Mouse (Mus musculus) liver, embryonic 12.5 days (tissue): ENCODE measurements around the gene Il24. TPM values are rescaled to one million over a fixed set of nuclear protein-coding genes. Genes with fewer than 3 reads are reported as not detected.

Experiments
- ATAC-seq: fragments of 200-750 bp; cut with Nextera tagmentation; 2 replicates; pipeline ENCODE4 v1.8.0; 2017; ENCODE audit warnings: moderate number of reproducible peaks, mild to moderate bottlenecking, moderate library complexity
- H3K27ac ChIP-seq: fragments of 300-500 bp; sonication (generic); 2 replicates; pipeline ENCODE4 v1.5.1; 2016; ENCODE audit warnings: mild to moderate bottlenecking
- H3K27me3 ChIP-seq: fragments of 300-500 bp; sonication (generic); replicated peaks from 2 replicates; pipeline ENCODE4 v1.6.1; 2016; ENCODE audit warnings: mild to moderate bottlenecking, moderate library complexity
- H3K36me3 ChIP-seq: fragments of 300-500 bp; sonication (generic); 2 replicates; pipeline ENCODE4 v1.6.1; 2016; ENCODE audit warnings: mild to moderate bottlenecking, moderate library complexity
- H3K4me1 ChIP-seq: fragments of 300-500 bp; sonication (generic); 2 replicates; pipeline ENCODE4 v1.6.1; 2016
- H3K4me2 ChIP-seq: fragments of 300-500 bp; sonication (generic); 2 replicates; pipeline ENCODE4 v1.6.1; 2016; ENCODE audit warnings: mild to moderate bottlenecking, moderate library complexity
- H3K4me3 ChIP-seq: fragments of 300-500 bp; sonication (generic); 2 replicates; pipeline ENCODE4 v1.5.1; 2016; ENCODE audit warnings: mild to moderate bottlenecking, moderate library complexity
- H3K9ac ChIP-seq: fragments of 300-500 bp; sonication (generic); 2 replicates; pipeline ENCODE4 v1.6.1; 2016; ENCODE audit warnings: mild to moderate bottlenecking, moderate library complexity
- H3K9me3 ChIP-seq: fragments of 300-500 bp; sonication (generic); replicated peaks from 2 replicates; pipeline ENCODE4 v1.6.1; 2016; ENCODE audit warnings: mild to moderate bottlenecking, moderate library complexity
- WGBS: fragments of 180-500 bp; shearing (Covaris S2); methylation state at CpG from one replicate; pipeline ENCODE4 v1.1.7; 2016; ENCODE audit not compliant: insufficient replicate concordance; 5-methylcytosine and 5-hydroxymethylcytosine counted together
- polyA plus RNA-seq: library from polyadenylated mRNA; unstranded; fragments of >200 nt; fragmentation: Nextera tagmentation; extraction: Ambion mirVana; gene quantifications from 2 replicates; pipeline ENCODE4 v1.2.1, GENCODE M21; 2016

The Il24 gene
- polyA plus RNA-seq, 1 experiment from 2014 or later = not detected

DNA sequence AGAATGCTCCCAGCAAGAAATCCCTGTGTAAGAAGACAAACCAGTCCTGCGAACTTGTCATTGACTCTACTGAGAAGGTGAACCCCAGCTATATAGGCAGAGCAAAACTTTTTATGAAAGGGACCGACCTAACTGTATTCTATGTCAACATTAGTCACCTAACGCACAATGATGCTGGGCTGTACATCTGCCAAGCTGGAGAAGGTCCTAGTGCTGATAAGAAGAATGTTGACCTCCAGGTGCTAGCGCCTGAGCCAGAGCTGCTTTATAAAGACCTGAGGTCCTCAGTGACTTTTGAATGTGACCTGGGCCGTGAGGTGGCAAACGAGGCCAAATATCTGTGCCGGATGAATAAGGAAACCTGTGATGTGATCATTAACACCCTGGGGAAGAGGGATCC, 42.7 kb downstream of the Il24 start:
- H3K9me3 ChIP-seq = no peaks in the 10 kb centered on the region
- 0 out of 2 replicates have a peak, but pooled peaks cover 3% of the 10 kb centered on the region for H3K4me1 ChIP-seq
- WGBS = 73% methylated on average over 7 of the region's 7 CpGs
- no peak overlapping the region for H3K9ac ChIP-seq
- no peak for ATAC-seq
- H3K4me3 ChIP-seq = no peak overlapping the region
- H3K4me2 ChIP-seq = no peak overlapping the region
- no peaks in the 10 kb centered on the region for H3K36me3 ChIP-seq
- no peak overlapping the region for H3K27ac ChIP-seq
- peaks cover 4% of the 10 kb centered on the region; the same call in 1 of the 2 replicates for H3K27me3 ChIP-seq

DNA sequence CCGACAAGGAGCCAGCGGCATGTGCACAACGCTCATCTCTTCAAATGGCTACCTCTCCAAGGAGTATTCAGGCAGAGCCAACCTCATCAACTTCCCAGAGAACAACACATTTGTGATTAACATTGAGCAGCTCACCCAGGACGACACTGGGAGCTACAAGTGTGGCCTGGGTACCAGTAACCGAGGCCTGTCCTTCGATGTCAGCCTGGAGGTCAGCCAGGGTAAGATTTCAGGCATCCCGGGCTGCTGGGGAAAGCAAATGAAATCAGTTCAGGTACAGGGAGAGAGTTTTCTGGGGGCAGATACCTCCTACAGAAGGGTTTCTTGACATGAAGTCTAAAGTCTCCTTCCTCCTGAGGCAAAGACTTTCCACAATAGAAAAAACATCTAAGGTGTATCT, 45.6 kb downstream of the Il24 start:
- H3K27ac ChIP-seq = no peak overlapping the region
- WGBS = 77% methylated on average over 7 of the region's 7 CpGs
- no peak overlapping the region for H3K4me3 ChIP-seq

DNA sequence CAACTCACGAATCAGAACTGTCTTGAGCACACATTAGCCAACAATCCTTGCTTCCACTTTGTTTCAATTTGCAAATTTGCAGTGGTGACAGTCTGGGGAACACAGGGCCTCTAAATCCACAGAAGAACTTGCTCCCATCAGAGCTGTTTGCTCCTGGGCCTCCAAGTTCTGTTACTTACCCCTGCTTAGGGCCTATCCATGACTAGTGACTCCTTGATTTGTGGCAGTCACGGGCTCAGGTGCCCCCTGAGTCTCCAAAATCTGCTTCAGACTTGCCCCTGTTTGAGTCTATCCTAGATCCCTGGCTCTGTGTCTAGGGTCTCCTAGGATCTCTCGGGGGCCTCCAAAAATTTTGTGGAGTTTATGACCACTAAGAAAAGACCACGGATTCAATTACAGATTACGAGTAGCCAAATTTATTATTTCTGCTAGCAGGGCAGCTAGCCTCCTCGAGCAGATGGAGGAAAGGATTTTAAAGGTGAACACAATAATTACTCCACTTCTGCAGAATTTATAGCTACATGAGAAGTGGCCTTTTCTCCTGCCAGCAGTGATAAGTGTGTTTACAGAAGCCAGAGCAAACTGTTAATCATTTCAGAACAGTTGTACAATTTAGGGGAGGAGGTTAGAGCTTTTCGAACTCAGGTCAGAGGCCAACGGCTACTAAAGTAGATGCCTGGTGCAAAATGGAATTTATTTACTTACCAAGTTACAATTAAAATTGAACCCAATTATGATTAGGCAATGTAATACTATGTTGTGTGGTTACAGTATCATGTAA, 46.5 kb downstream of the Il24 start:
- Histone ChIP-seq H3K27ac (peak overlapping the region; percentile 48; the same call in 1 of the 2 replicates), H3K27me3 (no peaks in the 10 kb centered on the region), H3K4me3 (no peak overlapping the region), H3K9ac (no peak overlapping the region), H3K4me1 (0 out of 2 replicates have a peak, but pooled peaks cover 3% of the 10 kb centered on the region), H3K36me3 (no peaks in the 10 kb centered on the region), H3K9me3 (no peaks in the 10 kb centered on the region), H3K4me2 (no peak overlapping the region)
- WGBS = 54% methylated on average over 8 of the region's 8 CpGs
- 0 out of 2 replicates have a peak, but pooled peaks have one; percentile 42 for ATAC-seq

More for the DNA sequence above, 45.6 kb downstream of the Il24 start:
- no peaks in the 10 kb centered on the region for H3K9me3 ChIP-seq
- H3K27me3 ChIP-seq = no peaks in the 10 kb centered on the region
- no peak for ATAC-seq
- 0 out of 2 replicates have a peak, but pooled peaks cover 3% of the 10 kb centered on the region for H3K4me1 ChIP-seq
- H3K4me2 ChIP-seq = no peak overlapping the region
- H3K36me3 ChIP-seq = no peaks in the 10 kb centered on the region
- no peak overlapping the region for H3K9ac ChIP-seq

DNA sequence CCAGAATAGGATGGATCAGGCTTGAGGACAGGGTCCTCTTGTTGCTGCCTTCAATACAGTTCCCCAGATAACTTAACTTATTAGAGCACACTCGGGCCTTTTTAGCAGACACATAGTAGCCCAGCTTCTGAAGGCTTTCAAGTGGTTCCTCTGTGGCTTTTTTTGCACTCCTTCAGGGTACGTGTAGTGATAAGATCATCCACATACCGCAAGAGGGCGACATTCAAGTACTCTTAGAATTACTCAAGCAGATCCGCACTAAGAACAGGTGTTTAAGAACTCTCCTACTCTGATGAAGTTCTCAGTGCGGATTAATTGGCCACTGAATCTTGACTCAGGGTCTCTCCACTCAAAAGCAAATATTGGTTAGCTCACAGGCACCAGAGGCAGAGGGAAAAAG, 49.0 kb downstream of the Il24 start:
- H3K9me3 ChIP-seq = no peaks in the 10 kb centered on the region
- H3K36me3 ChIP-seq = no peaks in the 10 kb centered on the region
- no peak overlapping the region for H3K27ac ChIP-seq
- 0 out of 2 replicates have a peak, but pooled peaks cover 3% of the 10 kb centered on the region for H3K4me1 ChIP-seq
- ATAC-seq = no peak
- H3K4me3 ChIP-seq = no peak overlapping the region
- H3K9ac ChIP-seq = no peak overlapping the region
- H3K4me2 ChIP-seq = no peak overlapping the region
- no peaks in the 10 kb centered on the region for H3K27me3 ChIP-seq
- WGBS = 26% methylated on average over 6 of the region's 6 CpGs

DNA sequence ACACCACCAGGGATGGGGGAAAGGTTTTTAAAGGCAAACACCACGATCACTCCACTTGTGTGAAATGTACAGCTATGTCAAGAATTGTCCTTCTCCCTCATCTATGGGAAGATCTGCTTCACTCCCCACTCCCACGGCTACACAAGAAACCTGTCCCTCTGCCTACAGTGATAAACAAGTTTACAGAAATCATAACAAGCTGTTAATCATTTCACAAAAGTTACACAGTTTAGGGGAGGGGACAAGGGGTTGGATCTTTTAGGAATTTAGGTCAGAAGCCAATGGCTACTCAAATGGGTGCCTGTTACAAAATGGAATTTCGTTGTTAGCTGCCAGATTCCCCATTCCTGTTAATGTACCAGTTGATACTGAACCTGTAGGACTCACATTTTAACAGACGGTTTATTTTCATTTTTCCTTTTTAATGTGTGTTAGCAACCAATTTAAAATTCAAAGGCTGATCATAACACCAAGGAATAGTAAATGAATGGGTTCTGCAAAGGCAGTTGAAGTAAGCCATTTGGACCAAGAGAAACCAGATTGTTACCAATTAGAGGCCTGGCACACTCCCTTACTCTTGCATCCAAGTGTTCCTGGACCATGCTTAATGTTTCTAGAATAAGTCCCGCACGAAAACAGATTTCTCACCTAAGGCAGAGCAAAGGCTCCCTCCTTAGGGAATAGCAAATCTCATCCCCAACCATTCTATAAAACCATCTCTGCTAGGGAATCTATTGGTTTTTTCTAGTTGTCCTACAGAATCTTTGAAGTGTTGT, 51.9 kb downstream of the Il24 start:
- Histone ChIP-seq H3K9me3 (no peaks in the 10 kb centered on the region), H3K36me3 (no peaks in the 10 kb centered on the region), H3K4me1 (no peaks in the 10 kb centered on the region), H3K4me3 (no peak overlapping the region), H3K9ac (no peak overlapping the region), H3K4me2 (no peak overlapping the region), H3K27ac (no peak overlapping the region), H3K27me3 (no peaks in the 10 kb centered on the region)
- ATAC-seq = no peak
- 71% methylated on average over 6 of the region's 6 CpGs for WGBS

DNA sequence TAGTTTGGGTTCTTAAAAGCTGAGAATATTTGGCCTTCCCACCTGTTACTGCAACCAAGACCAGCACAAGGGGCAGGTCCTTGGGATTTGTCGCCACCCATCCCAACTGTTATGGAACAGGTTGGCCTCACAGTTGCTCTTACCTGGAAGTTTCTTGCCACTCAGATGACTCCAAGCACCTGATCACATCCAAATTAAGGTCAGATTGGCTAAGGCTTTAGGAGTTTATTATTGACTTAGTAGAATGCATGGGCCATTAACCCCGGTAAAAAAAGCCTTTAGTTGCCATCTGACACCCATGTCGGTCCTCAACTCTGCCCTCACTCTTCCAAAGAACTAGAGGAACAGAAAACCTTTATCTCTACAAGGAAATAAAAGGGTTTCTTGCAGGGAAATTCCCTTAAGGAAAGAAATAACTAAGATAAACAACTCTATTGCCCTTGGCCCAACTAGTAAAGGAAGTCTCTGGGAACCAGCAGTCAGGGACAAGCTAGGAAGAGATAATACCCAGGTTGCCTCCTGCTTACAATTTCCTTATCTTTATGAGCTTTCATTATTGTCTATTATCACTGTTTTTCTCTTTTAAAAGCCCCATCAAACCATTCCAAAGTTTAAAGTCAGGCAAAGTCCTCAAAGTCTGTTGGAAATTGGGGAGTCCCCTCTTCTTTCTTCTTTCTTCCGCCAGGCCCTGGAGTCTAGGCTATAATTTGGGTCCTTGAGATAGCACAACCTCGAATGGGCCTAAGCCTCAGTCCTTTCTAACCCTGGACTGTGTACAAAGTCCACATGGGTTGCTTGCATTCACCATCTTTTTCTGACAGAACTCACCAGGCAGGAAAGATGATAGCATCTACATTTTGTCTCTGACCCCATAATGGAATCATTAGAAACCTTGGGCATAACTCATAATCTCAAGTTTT, 54.8 kb downstream of the Il24 start:
- WGBS = 60% methylated on average over 5 of the region's 5 CpGs
- no peaks in the 10 kb centered on the region for H3K36me3 ChIP-seq
- no peak overlapping the region for H3K9ac ChIP-seq
- no peaks in the 10 kb centered on the region for H3K27me3 ChIP-seq
- no peak overlapping the region for H3K4me3 ChIP-seq
- H3K4me1 ChIP-seq = peaks cover 8% of the 10 kb centered on the region
- no peak overlapping the region for H3K27ac ChIP-seq
- ATAC-seq = no peak
- H3K9me3 ChIP-seq = no peaks in the 10 kb centered on the region
- H3K4me2 ChIP-seq = no peak overlapping the region

Other genes starting within 250 kb of the Il24 start
- 0.35 and 0.38 TPM in 2 replicates for gene C4bp, start 225.8 kb downstream of the Il24 start, polyA plus RNA-seq
- gene Gm29427, start 171.7 kb downstream of the Il24 start, polyA plus RNA-seq = not detected in 2 replicates
- 49.3 and 49.7 TPM in 2 replicates for gene Yod1, start 170.1 kb downstream of the Il24 start, polyA plus RNA-seq
- gene Pfkfb2, start 158.2 kb downstream of the Il24 start, polyA plus RNA-seq = 7.1 and 9.0 TPM in 2 replicates
- gene AA986860, start 155.5 kb downstream of the Il24 start, polyA plus RNA-seq = 8.0 and 8.5 TPM in 2 replicates
- not detected in 2 replicates for gene Fcamr, start 86.6 kb downstream of the Il24 start, polyA plus RNA-seq
- 0.11 and 0.13 TPM in 2 replicates for gene Pigr, start 60.8 kb downstream of the Il24 start, polyA plus RNA-seq
- not detected in 2 replicates for gene Fcmr, start 21.8 kb downstream of the Il24 start, polyA plus RNA-seq
- gene Il20, start 24.0 kb upstream of the Il24 start, polyA plus RNA-seq = not detected in 2 replicates
- not detected in 2 replicates for gene Il19, start 52.7 kb upstream of the Il24 start, polyA plus RNA-seq
- not detected in 2 replicates for gene Il10, start 132.4 kb upstream of the Il24 start, polyA plus RNA-seq
- gene Mapkapk2, start 210.4 kb upstream of the Il24 start, polyA plus RNA-seq = 25.7 and 27.0 TPM in 2 replicates